Mouse (Mus musculus): ENCODE data around the gene Tgfbr3l. TPM values are rescaled to one million over a fixed set of nuclear protein-coding genes. Genes with fewer than 3 reads are reported as not detected.

Gene Tgfbr3l
- total RNA-seq (2014; rRNA removed) (8.2 and 15.3 TPM in 2 replicates), polyA plus RNA-seq (2015; fragmentation: Nextera tagmentation; extraction: Ambion mirVana) (3.5 and 5.1 TPM in 2 replicates)

- peaks cover 46% of the 10 kb centered on the region for H3K36me3 ChIP-seq (ENCODE audit: insufficient read depth, low read length)
- no peak within 1 kb of the TSS for H3K27ac ChIP-seq (ENCODE audit: low read depth, low read length)
- no peak within 1 kb of the TSS for H3K4me3 ChIP-seq (ENCODE audit: low read depth, low read length)
- ATAC-seq (ENCODE audit: low FRiP score) (no peak), DNase-seq (ENCODE audit: low spot score) (no peak)
- H3K9ac ChIP-seq (replicated peaks; ENCODE audit: low read length, poor library complexity, severe bottlenecking), result 0 out of 2 replicates have a peak within 1 kb of the TSS, but pooled peaks have one; percentile 1
- H3K27me3 ChIP-seq (ENCODE audit: insufficient read depth, low read length), result no peaks in the 10 kb centered on the region
- H3K9me3 ChIP-seq (ENCODE audit: low read length), result no peaks in the 10 kb centered on the region
- no peak for TF ChIP-seq CTCF (IDR thresholded peaks at IDR 0.05)
- 72% methylated on average over 15 of the region's 15 CpGs for WGBS
- H3K4me2 ChIP-seq (ENCODE audit: low read depth, low read length, poor library complexity, severe bottlenecking), result no peak within 1 kb of the TSS
- no peaks in the 10 kb centered on the region for H3K4me1 ChIP-seq (ENCODE audit: insufficient read depth, low read length)
Observed at GRCm38 (mm10) chr8:4247951-4248540, at the start of gene Tgfbr3l. Tgfbr3l (plus strand) TSS chr8:4248214.

GRCm38 (mm10) chr8:4201321-4201720 is 46.7 kb upstream of the Tgfbr3l start:
- Histone ChIP-seq H3K27me3 (ENCODE audit: insufficient read depth, low read length) (no peaks in the 10 kb centered on the region), H3K36me3 (ENCODE audit: insufficient read depth, low read length) (peaks cover 66% of the 10 kb centered on the region), H3K4me2 (ENCODE audit: low read depth, low read length, poor library complexity, severe bottlenecking) (no peak overlapping the region), H3K4me3 (ENCODE audit: low read depth, low read length) (no peak overlapping the region), H3K27ac (ENCODE audit: low read depth, low read length) (no peak overlapping the region), H3K9me3 (ENCODE audit: low read length) (no peaks in the 10 kb centered on the region), H3K9ac (replicated peaks; ENCODE audit: low read length, poor library complexity, severe bottlenecking) (no peak overlapping the region), H3K4me1 (ENCODE audit: insufficient read depth, low read length) (no peaks in the 10 kb centered on the region)
- no peak for ATAC-seq (ENCODE audit: low FRiP score)
- no peak for TF ChIP-seq CTCF (IDR thresholded peaks at IDR 0.05)
- DNase-seq (ENCODE audit: low spot score), result no peak
- 67% methylated on average over 2 of the region's 2 CpGs for WGBS

- WGBS, result 29% methylated on average over 38 of the region's 38 CpGs
- Histone ChIP-seq H3K9ac (replicated peaks; ENCODE audit: low read length, poor library complexity, severe bottlenecking) (0 out of 2 replicates have a peak overlapping the region, but pooled peaks have one; percentile 0), H3K4me1 (ENCODE audit: insufficient read depth, low read length) (no peaks in the 10 kb centered on the region), H3K9me3 (ENCODE audit: low read length) (no peaks in the 10 kb centered on the region), H3K27me3 (ENCODE audit: insufficient read depth, low read length) (no peaks in the 10 kb centered on the region), H3K4me2 (ENCODE audit: low read depth, low read length, poor library complexity, severe bottlenecking) (no peak overlapping the region), H3K27ac (ENCODE audit: low read depth, low read length) (no peak overlapping the region), H3K4me3 (ENCODE audit: low read depth, low read length) (no peak overlapping the region), H3K36me3 (ENCODE audit: insufficient read depth, low read length) (peaks cover 63% of the 10 kb centered on the region)
- ATAC-seq (ENCODE audit: low FRiP score) (no peak), DNase-seq (ENCODE audit: low spot score) (no peak)
- TF ChIP-seq CTCF (IDR thresholded peaks at IDR 0.05), result peak; percentile 29; the same call in 1 of the 2 replicates
Observed at GRCm38 (mm10) chr8:4205246-4206123, 42.5 kb upstream of the Tgfbr3l start.

GRCm38 (mm10) chr8:4206182-4207015 is 41.6 kb upstream of the Tgfbr3l start:
- 22% methylated on average over 44 of the region's 44 CpGs for WGBS
- H3K27me3 ChIP-seq (ENCODE audit: insufficient read depth, low read length), result no peaks in the 10 kb centered on the region
- peaks cover 55% of the 10 kb centered on the region for H3K36me3 ChIP-seq (ENCODE audit: insufficient read depth, low read length)
- no peak overlapping the region for H3K27ac ChIP-seq (ENCODE audit: low read depth, low read length)
- H3K9me3 ChIP-seq (ENCODE audit: low read length), result no peaks in the 10 kb centered on the region
- no peaks in the 10 kb centered on the region for H3K4me1 ChIP-seq (ENCODE audit: insufficient read depth, low read length)
- no peak overlapping the region for H3K4me3 ChIP-seq (ENCODE audit: low read depth, low read length)
- DNase-seq (ENCODE audit: low spot score) (no peak), ATAC-seq (ENCODE audit: low FRiP score) (peak; percentile 4; the same call in 1 of the 2 replicates)
- H3K4me2 ChIP-seq (ENCODE audit: low read depth, low read length, poor library complexity, severe bottlenecking), result no peak overlapping the region
- 0 out of 2 replicates have a peak overlapping the region, but pooled peaks have one; percentile 0 for H3K9ac ChIP-seq (replicated peaks; ENCODE audit: low read length, poor library complexity, severe bottlenecking)
- no peak for TF ChIP-seq CTCF (IDR thresholded peaks at IDR 0.05)

GRCm38 (mm10) chr8:4207016-4207350 is 41.0 kb upstream of the Tgfbr3l start:
- Histone ChIP-seq H3K9me3 (ENCODE audit: low read length) (no peaks in the 10 kb centered on the region), H3K27ac (ENCODE audit: low read depth, low read length) (no peak overlapping the region), H3K4me2 (ENCODE audit: low read depth, low read length, poor library complexity, severe bottlenecking) (no peak overlapping the region), H3K36me3 (ENCODE audit: insufficient read depth, low read length) (peaks cover 52% of the 10 kb centered on the region), H3K27me3 (ENCODE audit: insufficient read depth, low read length) (no peaks in the 10 kb centered on the region), H3K9ac (replicated peaks; ENCODE audit: low read length, poor library complexity, severe bottlenecking) (no peak overlapping the region), H3K4me1 (ENCODE audit: insufficient read depth, low read length) (no peaks in the 10 kb centered on the region), H3K4me3 (ENCODE audit: low read depth, low read length) (no peak overlapping the region)
- no peak for DNase-seq (ENCODE audit: low spot score)
- WGBS, result 57% methylated on average over 2 of the region's 2 CpGs
- ATAC-seq (ENCODE audit: low FRiP score), result no peak
- no peak for TF ChIP-seq CTCF (IDR thresholded peaks at IDR 0.05)

All from midbrain, postnatal 0 days (tissue).